Mouse (Mus musculus) CH12.LX (cell line): Measurements from ENCODE around the gene Entpd3. TPM values are rescaled to one million over a fixed set of nuclear protein-coding genes. Genes with fewer than 3 reads are reported as not detected.
"Not testable (repeated sequence)": the region's sequence is repeated elsewhere in the genome, so short reads cannot be mapped to it uniquely, and the experiment has no call there.

Experiments used
- DNase-seq: peaks from one replicate; pipeline ENCODE4 v3.0.0-alpha.2; 2013; ENCODE audit errors: extremely low read depth
- H3K27ac ChIP-seq: 2 replicates; pipeline ENCODE4 v1.5.1; 2012; ENCODE audit warnings: low read depth, mild to moderate bottlenecking, control low read depth, moderate library complexity; ENCODE audit not compliant: insufficient read depth
- H3K27me3 ChIP-seq: replicated peaks from 2 replicates; pipeline ENCODE3; 2012; ENCODE audit warnings: inconsistent platforms
- H3K36me3 ChIP-seq, 2 experiments: replicated peaks in 1 of 2; 2 replicates each; pipeline versions ENCODE3 to v1.6.1; 2012; ENCODE audit warnings: inconsistent platforms in 1 of 2, low read length in 1 of 2, mild to moderate bottlenecking in 1 of 2, mixed read lengths in 1 of 2, moderate library complexity in 1 of 2; ENCODE audit not compliant: control insufficient read depth in 1 of 2, insufficient read depth in 1 of 2
- H3K4me1 ChIP-seq, 2 experiments: 2 replicates each; pipeline ENCODE4 v1.6.1; 2012; ENCODE audit warnings: inconsistent platforms in 1 of 2, moderate library complexity in 1 of 2; ENCODE audit not compliant: insufficient read depth in 2 of 2, control insufficient read depth in 1 of 2
- H3K4me2 ChIP-seq: 2 replicates; pipeline ENCODE4 v1.6.1; 2012; ENCODE audit warnings: low read depth, mild to moderate bottlenecking, control low read depth; ENCODE audit not compliant: poor library complexity, insufficient read depth, severe bottlenecking
- H3K4me3 ChIP-seq, 3 experiments: fragments of 150-350 bp in 1 of 3; sonication (generic) in 1 of 3; replicated peaks in 1 of 3; 2 replicates each; pipeline versions ENCODE3 to v1.5.1; 2011 to 2012; ENCODE audit warnings: low read depth in 2 of 3, low read length in 2 of 3, mild to moderate bottlenecking in 2 of 3, moderate library complexity in 2 of 3, control low read depth in 1 of 3, improper control_type of control experiment in 1 of 3, inconsistent platforms in 1 of 3, mixed read lengths in 1 of 3; ENCODE audit not compliant: poor library complexity in 1 of 3
- H3K79me2 ChIP-seq: replicated peaks from 2 replicates; pipeline ENCODE4 v1.6.1; 2012; ENCODE audit warnings: mild to moderate bottlenecking, moderate library complexity; ENCODE audit not compliant: control insufficient read depth, poor library complexity, insufficient read depth, severe bottlenecking; ENCODE audit errors: extremely low read depth
- H3K9ac ChIP-seq: 2 replicates; pipeline ENCODE4 v1.6.1; 2012; ENCODE audit warnings: low read depth, mild to moderate bottlenecking, control low read depth, moderate library complexity; ENCODE audit not compliant: insufficient read depth
- H3K9me3 ChIP-seq: replicated peaks from 2 replicates; pipeline ENCODE3; 2012; ENCODE audit warnings: low read length, inconsistent platforms, mixed read lengths
- BHLHE40 ChIP-seq: IDR thresholded peaks from 2 replicates; pipeline ENCODE4 v1.6.1; 2011; ENCODE audit warnings: mild to moderate bottlenecking, low read depth, low read length, improper control_type of control experiment
- CHD1 ChIP-seq: IDR thresholded peaks from 2 replicates; pipeline ENCODE4 v1.6.1; 2012; ENCODE audit warnings: low read depth, low read length, improper control_type of control experiment, inconsistent platforms
- E2F4 ChIP-seq: IDR thresholded peaks from 2 replicates; pipeline ENCODE4 v1.6.1; 2011; ENCODE audit warnings: low read depth, low read length, improper control_type of control experiment; ENCODE audit not compliant: insufficient replicate concordance
- ETS1 ChIP-seq: conservative IDR thresholded peaks from 2 replicates; pipeline ENCODE4 v1.6.1; 2012; ENCODE audit warnings: low read depth, mild to moderate bottlenecking, inconsistent platforms, low read length, improper control_type of control experiment, moderate library complexity
- GABPA ChIP-seq: IDR thresholded peaks from 2 replicates; pipeline ENCODE4 v1.6.1; 2012; ENCODE audit warnings: low read depth, low read length, improper control_type of control experiment, inconsistent platforms; ENCODE audit not compliant: insufficient replicate concordance
- HCFC1 ChIP-seq: IDR thresholded peaks from 2 replicates; pipeline ENCODE4 v1.6.1; 2012; ENCODE audit warnings: low read depth, mild to moderate bottlenecking, inconsistent platforms, low read length, improper control_type of control experiment
- KAT2A ChIP-seq: IDR thresholded peaks from 2 replicates; pipeline ENCODE4 v1.6.1; 2012; ENCODE audit warnings: low read length, improper control_type of control experiment, inconsistent platforms; ENCODE audit not compliant: insufficient replicate concordance
- MAFK ChIP-seq: IDR thresholded peaks from 2 replicates; pipeline ENCODE4 v1.6.1; 2011; ENCODE audit warnings: low read length, improper control_type of control experiment; ENCODE audit not compliant: insufficient replicate concordance
- MAX ChIP-seq: IDR thresholded peaks from 2 replicates; pipeline ENCODE4 v1.6.1; 2011; ENCODE audit warnings: low read length, improper control_type of control experiment
- MAZ ChIP-seq: IDR thresholded peaks from 2 replicates; pipeline ENCODE4 v1.6.1; 2012; ENCODE audit warnings: low read depth, mild to moderate bottlenecking, inconsistent platforms, low read length, improper control_type of control experiment, moderate library complexity
- MYC ChIP-seq: IDR thresholded peaks from 2 replicates; pipeline ENCODE4 v1.6.1; 2011; ENCODE audit warnings: low read depth, mild to moderate bottlenecking, improper control_type of control experiment, low read length
- POLR2A ChIP-seq: IDR thresholded peaks from 2 replicates; pipeline ENCODE4 v1.6.1; 2011; ENCODE audit warnings: low read depth, mild to moderate bottlenecking, improper control_type of control experiment, low read length
- RAD21 ChIP-seq: IDR thresholded peaks from 2 replicates; pipeline ENCODE4 v1.6.1; 2011; ENCODE audit warnings: low read depth, mild to moderate bottlenecking, low read length, improper control_type of control experiment, moderate library complexity
- SIN3A ChIP-seq: IDR thresholded peaks from 2 replicates; pipeline ENCODE4 v1.6.1; 2012; ENCODE audit warnings: low read length, improper control_type of control experiment, inconsistent platforms
- SMC3 ChIP-seq: IDR thresholded peaks from 2 replicates; pipeline ENCODE4 v1.6.1; 2011; ENCODE audit warnings: low read depth, low read length, improper control_type of control experiment
- UBTF ChIP-seq: IDR thresholded peaks from 2 replicates; pipeline ENCODE4 v1.6.1; 2012; ENCODE audit warnings: low read depth, mild to moderate bottlenecking, inconsistent platforms, low read length, improper control_type of control experiment, moderate library complexity
- USF1 ChIP-seq: IDR thresholded peaks from 2 replicates; pipeline ENCODE4 v1.6.1; 2014; ENCODE audit warnings: low read depth, mild to moderate bottlenecking, inconsistent platforms, low read length, improper control_type of control experiment
- USF2 ChIP-seq: conservative IDR thresholded peaks from 2 replicates; pipeline ENCODE4 v1.6.1; 2011; ENCODE audit warnings: low read depth, low read length, improper control_type of control experiment
- ZKSCAN1 ChIP-seq: IDR thresholded peaks from 2 replicates; pipeline ENCODE4 v1.6.1; 2012; ENCODE audit warnings: low read depth, inconsistent platforms, low read length, improper control_type of control experiment, borderline replicate concordance
- dilution Hi-C: fragments of 300-500 bp; cut with MboI; formaldehyde crosslinking; loops from 2 replicates; pipeline ENCODE4 v1.14.3; 2020; ENCODE audit warnings: low sequenced_read_pairs; ENCODE audit not compliant: extremely low pct_unique_long_range_greater_than_20kb, extremely low pct_ligation_motif_present
- in situ Hi-C: fragments of 300-500 bp; cut with MboI; formaldehyde crosslinking; loops from 3 replicates; pipeline ENCODE4 v1.14.3; 2019; ENCODE audit warnings: low sequenced_read_pairs, low pct_ligation_motif_present, low pct_unique_long_range_greater_than_20kb, mixed read lengths
- polyA plus RNA-seq: library from polyadenylated mRNA; unstranded; fragments of >175 nt; gene quantifications from 2 replicates; pipeline ENCODE4 v1.2.1, GENCODE M21; 2012; ENCODE audit warnings: low read depth; ENCODE audit not compliant: insufficient read length
- total RNA-seq, 2 experiments: library from RNA; depleted of rRNA; stranded (reverse); fragments of 300-350 nt in 1 of 2; fragments of >200 nt in 1 of 2; gene quantifications; 2 replicates each; pipeline ENCODE4 v1.2.3; 2012 to 2014

The Entpd3 gene
- total and polyA plus RNA-seq, 3 experiments = 0.04 TPM; not detected in 2

GRCm38 (mm10) chr9:120532062-120532461 lies 7.6 kb upstream of the Entpd3 start:
- H3K9ac ChIP-seq = no peak overlapping the region
- peaks cover 7% of the 10 kb centered on the region for H3K9me3 ChIP-seq
- no peak overlapping the region for H3K4me2 ChIP-seq
- TF ChIP-seq BHLHE40 = 0 out of 2 replicates have a peak, but pooled peaks have one; percentile 10
- TF ChIP-seq HCFC1 = no peak
- no peak overlapping the region for H3K4me3 ChIP-seq
- dilution Hi-C loops (no loop called here), in situ Hi-C loops (no loop called here)
- no peaks in the 10 kb centered on the region for H3K27me3 ChIP-seq
- H3K79me2 ChIP-seq = no peaks in the 10 kb centered on the region
- no peaks in the 10 kb centered on the region for H3K4me1 ChIP-seq
- no peak overlapping the region for H3K27ac ChIP-seq
- H3K36me3 ChIP-seq = no peaks in the 10 kb centered on the region
- no peak for DNase-seq

GRCm38 (mm10) chr9:120532691-120533090 lies 6.9 kb upstream of the Entpd3 start:
- peak; percentile 17 for DNase-seq
- dilution Hi-C loops (no loop called here), in situ Hi-C loops (no loop called here)
- no peak for TF ChIP-seq MAZ
- TF ChIP-seq RAD21 = no peak
- TF ChIP-seq E2F4 = no peak
- TF ChIP-seq USF1 = no peak
- no peak for TF ChIP-seq SIN3A
- no peak for TF ChIP-seq HCFC1
- no peak for TF ChIP-seq UBTF
- TF ChIP-seq ETS1 = no peak
- TF ChIP-seq GABPA = no peak
- TF ChIP-seq CHD1 = no peak
- TF ChIP-seq USF2 = no peak
- TF ChIP-seq SMC3 = no peak
- TF ChIP-seq MAX = no peak
- TF ChIP-seq POLR2A = no peak
- TF ChIP-seq KAT2A = no peak
- TF ChIP-seq MYC = no peak
- no peak for TF ChIP-seq ZKSCAN1
- no peak for TF ChIP-seq MAFK
- Histone ChIP-seq H3K27me3 (no peaks in the 10 kb centered on the region), H3K4me1 (no peaks in the 10 kb centered on the region), H3K36me3 (no peaks in the 10 kb centered on the region), H3K9ac (no peak overlapping the region), H3K9me3 (peaks cover 7% of the 10 kb centered on the region), H3K79me2 (no peaks in the 10 kb centered on the region), H3K27ac (no peak overlapping the region), H3K4me3 (no peak overlapping the region), H3K4me2 (no peak overlapping the region)

GRCm38 (mm10) chr9:120533446-120533950 lies 6.1 kb upstream of the Entpd3 start:
- DNase-seq, H3K9ac ChIP-seq, H3K4me3 ChIP-seq, H3K4me1 ChIP-seq, H3K4me2 ChIP-seq, H3K9me3 ChIP-seq, H3K27ac ChIP-seq, H3K36me3 ChIP-seq, H3K79me2 ChIP-seq, H3K27me3 ChIP-seq, dilution Hi-C loops, in situ Hi-C loops: not testable (repeated sequence)
